Mouse (Mus musculus): ENCODE measurements around the gene B4galt1. TPM values are rescaled to one million over a fixed set of nuclear protein-coding genes. Genes with fewer than 3 reads are reported as not detected.

Gene B4galt1
- total and polyA plus RNA-seq, 3 experiments, result 15.4 to 39.1 (median 19.6) TPM

- TF ChIP-seq POLR2AphosphoS5 (IDR thresholded peaks at IDR 0.05; ENCODE audit: insufficient replicate concordance, low read depth, low read length) (no peak), CTCF (IDR thresholded peaks at IDR 0.05; ENCODE audit: low read depth, low read length) (no peak), GATA2 (IDR thresholded peaks at IDR 0.05; ENCODE audit: borderline replicate concordance, low read depth, low read length) (no peak), GATA1 (IDR thresholded peaks at IDR 0.05; ENCODE audit: borderline replicate concordance, low read length) (no peak), TAL1 (conservative IDR thresholded peaks at IDR 0.05; ENCODE audit: low read depth, low read length) (no peak)
- H3K4me1 ChIP-seq (ENCODE audit: insufficient read depth, low read depth, low read length), result no peaks in the 10 kb centered on the region
- peaks cover 3% of the 10 kb centered on the region; the same call in 1 of the 2 replicates for H3K9me3 ChIP-seq (replicated peaks)
- H3K27me3 ChIP-seq (ENCODE audit: insufficient read depth, low read length), result peaks cover 22% of the 10 kb centered on the region
- no peaks in the 10 kb centered on the region for H3K36me3 ChIP-seq (replicated peaks)
- no peak overlapping the region for H3K4me3 ChIP-seq (ENCODE audit: low read depth, low read length)
- no peak for ATAC-seq (ENCODE audit: extremely low read depth, insufficient number of reproducible peaks, low FRiP score, poor library complexity, severe bottlenecking)
- DNase-seq (ENCODE audit: low spot score), result no peak
Measured at GRCm38 (mm10) chr4:40895118-40895517, 41.3 kb upstream of the B4galt1 start.

GRCm38 (mm10) chr4:40891206-40891605 is 37.4 kb upstream of the B4galt1 start:
- DNase-seq (ENCODE audit: low spot score), result no peak
- Histone ChIP-seq H3K4me3 (ENCODE audit: low read depth, low read length) (no peak overlapping the region), H3K4me1 (ENCODE audit: insufficient read depth, low read depth, low read length) (0 out of 2 replicates have a peak, but pooled peaks cover 3% of the 10 kb centered on the region), H3K27me3 (ENCODE audit: insufficient read depth, low read length) (peaks cover 40% of the 10 kb centered on the region), H3K9me3 (replicated peaks) (peaks cover 3% of the 10 kb centered on the region; the same call in 1 of the 2 replicates), H3K36me3 (replicated peaks) (no peaks in the 10 kb centered on the region)
- no peak for ATAC-seq (ENCODE audit: extremely low read depth, insufficient number of reproducible peaks, low FRiP score, poor library complexity, severe bottlenecking)
- TF ChIP-seq TAL1 (conservative IDR thresholded peaks at IDR 0.05; ENCODE audit: low read depth, low read length), result no peak
- TF ChIP-seq CTCF (IDR thresholded peaks at IDR 0.05; ENCODE audit: low read depth, low read length), result no peak
- no peak for TF ChIP-seq POLR2AphosphoS5 (IDR thresholded peaks at IDR 0.05; ENCODE audit: insufficient replicate concordance, low read depth, low read length)
- no peak for TF ChIP-seq GATA1 (IDR thresholded peaks at IDR 0.05; ENCODE audit: borderline replicate concordance, low read length)
- no peak for TF ChIP-seq GATA2 (IDR thresholded peaks at IDR 0.05; ENCODE audit: borderline replicate concordance, low read depth, low read length)

- H3K4me1 ChIP-seq (ENCODE audit: insufficient read depth, low read depth, low read length), result 0 out of 2 replicates have a peak, but pooled peaks cover 3% of the 10 kb centered on the region
- DNase-seq (ENCODE audit: low spot score), result no peak
- no peaks in the 10 kb centered on the region for H3K9me3 ChIP-seq (replicated peaks)
- no peak for ATAC-seq (ENCODE audit: extremely low read depth, insufficient number of reproducible peaks, low FRiP score, poor library complexity, severe bottlenecking)
- TF ChIP-seq POLR2AphosphoS5 (IDR thresholded peaks at IDR 0.05; ENCODE audit: insufficient replicate concordance, low read depth, low read length), result no peak
- H3K27me3 ChIP-seq (ENCODE audit: insufficient read depth, low read length), result peaks cover 42% of the 10 kb centered on the region
- H3K36me3 ChIP-seq (replicated peaks), result no peaks in the 10 kb centered on the region
- no peak overlapping the region for H3K4me3 ChIP-seq (ENCODE audit: low read depth, low read length)
Measured at GRCm38 (mm10) chr4:40889983-40890382, 36.2 kb upstream of the B4galt1 start.

- H3K27me3 ChIP-seq (ENCODE audit: insufficient read depth, low read length), result peaks cover 43% of the 10 kb centered on the region
- DNase-seq (ENCODE audit: low spot score) (no peak), ATAC-seq (ENCODE audit: extremely low read depth, insufficient number of reproducible peaks, low FRiP score, poor library complexity, severe bottlenecking) (no peak)
- no peak overlapping the region for H3K4me3 ChIP-seq (ENCODE audit: low read depth, low read length)
- H3K36me3 ChIP-seq (replicated peaks), result no peaks in the 10 kb centered on the region
- TF ChIP-seq POLR2AphosphoS5 (IDR thresholded peaks at IDR 0.05; ENCODE audit: insufficient replicate concordance, low read depth, low read length), result no peak
- TF ChIP-seq GATA2 (IDR thresholded peaks at IDR 0.05; ENCODE audit: borderline replicate concordance, low read depth, low read length), result no peak
- no peak for TF ChIP-seq TAL1 (conservative IDR thresholded peaks at IDR 0.05; ENCODE audit: low read depth, low read length)
- no peak for TF ChIP-seq CTCF (IDR thresholded peaks at IDR 0.05; ENCODE audit: low read depth, low read length)
- TF ChIP-seq GATA1 (IDR thresholded peaks at IDR 0.05; ENCODE audit: borderline replicate concordance, low read length), result no peak
- H3K9me3 ChIP-seq (replicated peaks), result no peaks in the 10 kb centered on the region
- H3K4me1 ChIP-seq (ENCODE audit: insufficient read depth, low read depth, low read length), result 0 out of 2 replicates have a peak, but pooled peaks cover 3% of the 10 kb centered on the region
Measured at GRCm38 (mm10) chr4:40889252-40889651, 35.4 kb upstream of the B4galt1 start.

- no peak for DNase-seq (ENCODE audit: low spot score)
- no peaks in the 10 kb centered on the region for H3K9me3 ChIP-seq (replicated peaks)
- peaks cover 46% of the 10 kb centered on the region for H3K27me3 ChIP-seq (ENCODE audit: insufficient read depth, low read length)
- no peak for ATAC-seq (ENCODE audit: extremely low read depth, insufficient number of reproducible peaks, low FRiP score, poor library complexity, severe bottlenecking)
- H3K4me1 ChIP-seq (ENCODE audit: insufficient read depth, low read depth, low read length), result 0 out of 2 replicates have a peak, but pooled peaks cover 3% of the 10 kb centered on the region
- TF ChIP-seq GATA1 (IDR thresholded peaks at IDR 0.05; ENCODE audit: borderline replicate concordance, low read length) (no peak), GATA2 (IDR thresholded peaks at IDR 0.05; ENCODE audit: borderline replicate concordance, low read depth, low read length) (no peak), TAL1 (conservative IDR thresholded peaks at IDR 0.05; ENCODE audit: low read depth, low read length) (no peak), POLR2AphosphoS5 (IDR thresholded peaks at IDR 0.05; ENCODE audit: insufficient replicate concordance, low read depth, low read length) (no peak)
- H3K4me3 ChIP-seq (ENCODE audit: low read depth, low read length), result no peak overlapping the region
- H3K36me3 ChIP-seq (replicated peaks), result no peaks in the 10 kb centered on the region
Measured at GRCm38 (mm10) chr4:40888839-40889238, 35.0 kb upstream of the B4galt1 start.

- H3K36me3 ChIP-seq (replicated peaks), result no peaks in the 10 kb centered on the region
- DNase-seq (ENCODE audit: low spot score) (no peak), ATAC-seq (ENCODE audit: extremely low read depth, insufficient number of reproducible peaks, low FRiP score, poor library complexity, severe bottlenecking) (no peak)
- no peak overlapping the region for H3K4me3 ChIP-seq (ENCODE audit: low read depth, low read length)
- no peaks in the 10 kb centered on the region for H3K9me3 ChIP-seq (replicated peaks)
- TF ChIP-seq GATA1 (IDR thresholded peaks at IDR 0.05; ENCODE audit: borderline replicate concordance, low read length), result no peak
- no peak for TF ChIP-seq CTCF (IDR thresholded peaks at IDR 0.05; ENCODE audit: low read depth, low read length)
- H3K27me3 ChIP-seq (ENCODE audit: insufficient read depth, low read length), result peaks cover 54% of the 10 kb centered on the region
- 0 out of 2 replicates have a peak, but pooled peaks cover 3% of the 10 kb centered on the region for H3K4me1 ChIP-seq (ENCODE audit: insufficient read depth, low read depth, low read length)
Measured at GRCm38 (mm10) chr4:40885883-40886282, 32.1 kb upstream of the B4galt1 start.

GRCm38 (mm10) chr4:40885166-40885525 is 31.3 kb upstream of the B4galt1 start:
- no peaks in the 10 kb centered on the region for H3K36me3 ChIP-seq (replicated peaks)
- DNase-seq (ENCODE audit: low spot score) (no peak), ATAC-seq (ENCODE audit: extremely low read depth, insufficient number of reproducible peaks, low FRiP score, poor library complexity, severe bottlenecking) (no peak)
- no peak overlapping the region for H3K4me3 ChIP-seq (ENCODE audit: low read depth, low read length)
- no peak for TF ChIP-seq GATA2 (IDR thresholded peaks at IDR 0.05; ENCODE audit: borderline replicate concordance, low read depth, low read length)
- TF ChIP-seq POLR2AphosphoS5 (IDR thresholded peaks at IDR 0.05; ENCODE audit: insufficient replicate concordance, low read depth, low read length), result no peak
- TF ChIP-seq CTCF (IDR thresholded peaks at IDR 0.05; ENCODE audit: low read depth, low read length), result no peak
- no peak for TF ChIP-seq TAL1 (conservative IDR thresholded peaks at IDR 0.05; ENCODE audit: low read depth, low read length)
- no peak for TF ChIP-seq GATA1 (IDR thresholded peaks at IDR 0.05; ENCODE audit: borderline replicate concordance, low read length)
- H3K9me3 ChIP-seq (replicated peaks), result no peaks in the 10 kb centered on the region
- 0 out of 2 replicates have a peak, but pooled peaks cover 3% of the 10 kb centered on the region for H3K4me1 ChIP-seq (ENCODE audit: insufficient read depth, low read depth, low read length)
- H3K27me3 ChIP-seq (ENCODE audit: insufficient read depth, low read length), result peaks cover 53% of the 10 kb centered on the region

Measured in G1E (cell line).